Mouse (Mus musculus): ENCODE measurements around the gene Spsb1. TPM values are rescaled to one million over a fixed set of nuclear protein-coding genes. Genes with fewer than 3 reads are reported as not detected.

Gene Spsb1
- polyA plus RNA-seq, 1 experiment from 2014 or later = 22.6 TPM

- H3K9me3 ChIP-seq = no peaks in the 10 kb centered on the region
- H3K4me2 ChIP-seq (replicated peaks) = no peak overlapping the region
- no peaks in the 10 kb centered on the region for H3K27me3 ChIP-seq
- WGBS = 78% methylated on average over 5 of the region's 5 CpGs
- H3K36me3 ChIP-seq = no peaks in the 10 kb centered on the region
- no peak for ATAC-seq (ENCODE audit: insufficient number of reproducible peaks, insufficient read depth, low FRiP score, low TSS enrichment)
- H3K4me1 ChIP-seq = peaks cover 69% of the 10 kb centered on the region
- H3K27ac ChIP-seq = no peak overlapping the region
- H3K4me3 ChIP-seq = no peak overlapping the region
- no peak overlapping the region for H3K9ac ChIP-seq
Measured at GRCm38 (mm10) chr4:149947396-149947795, 7.4 kb downstream of the Spsb1 start.

GRCm38 (mm10) chr4:149945194-149945593, 9.6 kb downstream of the Spsb1 start:
- Histone ChIP-seq H3K4me2 (replicated peaks) (peak overlapping the region; percentile 26), H3K27ac (peak overlapping the region; percentile 3; the same call in 1 of the 2 replicates), H3K4me3 (no peak overlapping the region), H3K36me3 (no peaks in the 10 kb centered on the region), H3K9me3 (no peaks in the 10 kb centered on the region), H3K27me3 (no peaks in the 10 kb centered on the region), H3K4me1 (peaks cover 78% of the 10 kb centered on the region), H3K9ac (no peak overlapping the region)
- ATAC-seq (ENCODE audit: insufficient number of reproducible peaks, insufficient read depth, low FRiP score, low TSS enrichment) = peak; percentile 52; the same call in 1 of the 2 replicates
- 32% methylated on average over 9 of the region's 9 CpGs for WGBS

GRCm38 (mm10) chr4:149944214-149944613, 10.6 kb downstream of the Spsb1 start:
- Histone ChIP-seq H3K27me3 (no peaks in the 10 kb centered on the region), H3K4me3 (no peak overlapping the region), H3K36me3 (no peaks in the 10 kb centered on the region), H3K27ac (peak overlapping the region; percentile 3; the same call in 1 of the 2 replicates), H3K4me2 (replicated peaks) (peak overlapping the region; percentile 26), H3K9me3 (no peaks in the 10 kb centered on the region), H3K4me1 (peaks cover 77% of the 10 kb centered on the region), H3K9ac (no peak overlapping the region)
- 22% methylated on average over 12 of the region's 12 CpGs for WGBS
- no peak for ATAC-seq (ENCODE audit: insufficient number of reproducible peaks, insufficient read depth, low FRiP score, low TSS enrichment)

GRCm38 (mm10) chr4:149942831-149943741, 11.8 kb downstream of the Spsb1 start:
- H3K4me1 ChIP-seq = peaks cover 84% of the 10 kb centered on the region
- peak overlapping the region; percentile 65 for H3K27ac ChIP-seq
- H3K4me3 ChIP-seq = no peak overlapping the region
- 0 out of 2 replicates have a peak overlapping the region, but pooled peaks have one; percentile 11 for H3K4me2 ChIP-seq (replicated peaks)
- no peak for ATAC-seq (ENCODE audit: insufficient number of reproducible peaks, insufficient read depth, low FRiP score, low TSS enrichment)
- 37% methylated on average over 10 of the region's 10 CpGs for WGBS
- no peaks in the 10 kb centered on the region for H3K9me3 ChIP-seq
- H3K27me3 ChIP-seq = no peaks in the 10 kb centered on the region
- no peaks in the 10 kb centered on the region for H3K36me3 ChIP-seq
- no peak overlapping the region for H3K9ac ChIP-seq

GRCm38 (mm10) chr4:149941067-149941755, 13.6 kb downstream of the Spsb1 start:
- peaks cover 87% of the 10 kb centered on the region for H3K4me1 ChIP-seq
- peak overlapping the region; percentile 14; the same call in 1 of the 2 replicates for H3K27ac ChIP-seq
- no peak overlapping the region for H3K4me2 ChIP-seq (replicated peaks)
- H3K9ac ChIP-seq = no peak overlapping the region
- no peaks in the 10 kb centered on the region for H3K36me3 ChIP-seq
- no peaks in the 10 kb centered on the region for H3K27me3 ChIP-seq
- no peak for ATAC-seq (ENCODE audit: insufficient number of reproducible peaks, insufficient read depth, low FRiP score, low TSS enrichment)
- no peak overlapping the region for H3K4me3 ChIP-seq
- no peaks in the 10 kb centered on the region for H3K9me3 ChIP-seq
- WGBS = 79% methylated on average over 18 of the region's 18 CpGs

GRCm38 (mm10) chr4:149938701-149939100, 16.1 kb downstream of the Spsb1 start:
- 16% methylated on average over 8 of the region's 8 CpGs for WGBS
- H3K27ac ChIP-seq = peak overlapping the region; percentile 84
- ATAC-seq (ENCODE audit: insufficient number of reproducible peaks, insufficient read depth, low FRiP score, low TSS enrichment) = no peak
- H3K36me3 ChIP-seq = no peaks in the 10 kb centered on the region
- no peak overlapping the region for H3K4me2 ChIP-seq (replicated peaks)
- H3K27me3 ChIP-seq = no peaks in the 10 kb centered on the region
- no peak overlapping the region for H3K9ac ChIP-seq
- no peaks in the 10 kb centered on the region for H3K9me3 ChIP-seq
- peaks cover 62% of the 10 kb centered on the region for H3K4me1 ChIP-seq
- H3K4me3 ChIP-seq = no peak overlapping the region

- ATAC-seq (ENCODE audit: insufficient number of reproducible peaks, insufficient read depth, low FRiP score, low TSS enrichment) = no peak
- no peak overlapping the region for H3K4me3 ChIP-seq
- no peak overlapping the region for H3K9ac ChIP-seq
- H3K4me2 ChIP-seq (replicated peaks) = no peak overlapping the region
- H3K9me3 ChIP-seq = no peaks in the 10 kb centered on the region
- H3K36me3 ChIP-seq = no peaks in the 10 kb centered on the region
- H3K4me1 ChIP-seq = peaks cover 50% of the 10 kb centered on the region
- H3K27me3 ChIP-seq = no peaks in the 10 kb centered on the region
- H3K27ac ChIP-seq = no peak overlapping the region
- 57% methylated on average over 5 of the region's 5 CpGs for WGBS
Measured at GRCm38 (mm10) chr4:149936921-149937320, 17.9 kb downstream of the Spsb1 start.

- ATAC-seq (ENCODE audit: insufficient number of reproducible peaks, insufficient read depth, low FRiP score, low TSS enrichment) = no peak
- peaks cover 38% of the 10 kb centered on the region for H3K4me1 ChIP-seq
Measured at GRCm38 (mm10) chr4:149935470-149935869, 19.4 kb downstream of the Spsb1 start.

GRCm38 (mm10) chr4:149933519-149934245, 21.2 kb downstream of the Spsb1 start:
- H3K9ac ChIP-seq = no peak overlapping the region
- peaks cover 26% of the 10 kb centered on the region for H3K4me1 ChIP-seq
- H3K36me3 ChIP-seq = no peaks in the 10 kb centered on the region
- H3K27me3 ChIP-seq = no peaks in the 10 kb centered on the region
- WGBS = 91% methylated on average over 16 of the region's 16 CpGs
- no peak overlapping the region for H3K4me2 ChIP-seq (replicated peaks)
- ATAC-seq (ENCODE audit: insufficient number of reproducible peaks, insufficient read depth, low FRiP score, low TSS enrichment) = no peak
- no peak overlapping the region for H3K4me3 ChIP-seq
- H3K27ac ChIP-seq = no peak overlapping the region
- no peaks in the 10 kb centered on the region for H3K9me3 ChIP-seq

More at GRCm38 (mm10) chr4:149935470-149935869, 19.4 kb downstream of the Spsb1 start:
- 83% methylated on average over 6 of the region's 6 CpGs for WGBS
- no peak overlapping the region for H3K4me3 ChIP-seq
- H3K9me3 ChIP-seq = no peaks in the 10 kb centered on the region
- H3K36me3 ChIP-seq = no peaks in the 10 kb centered on the region
- no peak overlapping the region for H3K9ac ChIP-seq
- no peak overlapping the region for H3K4me2 ChIP-seq (replicated peaks)
- H3K27me3 ChIP-seq = no peaks in the 10 kb centered on the region
- H3K27ac ChIP-seq = no peak overlapping the region

- H3K27ac ChIP-seq = no peak overlapping the region
- H3K9me3 ChIP-seq = no peaks in the 10 kb centered on the region
- no peaks in the 10 kb centered on the region for H3K27me3 ChIP-seq
- H3K4me1 ChIP-seq = peaks cover 19% of the 10 kb centered on the region
- ATAC-seq (ENCODE audit: insufficient number of reproducible peaks, insufficient read depth, low FRiP score, low TSS enrichment) = no peak
- H3K4me3 ChIP-seq = no peak overlapping the region
- no peak overlapping the region for H3K9ac ChIP-seq
- 78% methylated on average over 7 of the region's 7 CpGs for WGBS
- H3K4me2 ChIP-seq (replicated peaks) = no peak overlapping the region
- H3K36me3 ChIP-seq = no peaks in the 10 kb centered on the region
Measured at GRCm38 (mm10) chr4:149933025-149933424, 21.8 kb downstream of the Spsb1 start.

- no peaks in the 10 kb centered on the region for H3K27me3 ChIP-seq
- ATAC-seq (ENCODE audit: insufficient number of reproducible peaks, insufficient read depth, low FRiP score, low TSS enrichment) = no peak
- no peak overlapping the region for H3K27ac ChIP-seq
- 0 out of 2 replicates have a peak, but pooled peaks cover 14% of the 10 kb centered on the region for H3K4me1 ChIP-seq
- H3K36me3 ChIP-seq = no peaks in the 10 kb centered on the region
- no peaks in the 10 kb centered on the region for H3K9me3 ChIP-seq
- WGBS = 85% methylated on average over 9 of the region's 9 CpGs
- no peak overlapping the region for H3K9ac ChIP-seq
- no peak overlapping the region for H3K4me2 ChIP-seq (replicated peaks)
- no peak overlapping the region for H3K4me3 ChIP-seq
Measured at GRCm38 (mm10) chr4:149932108-149932815, 22.6 kb downstream of the Spsb1 start.

Measured in embryonic facial prominence, embryonic 12.5 days (tissue).